Mouse (Mus musculus) erythroblast, adult 5-6 weeks (primary cell): ENCODE data around the gene Rad23a. TPM values are rescaled to one million over a fixed set of nuclear protein-coding genes. Genes with fewer than 3 reads are reported as not detected.

ENCODE experiments used
- ATAC-seq: replicated peaks from 2 replicates; pipeline ENCODE4 v1.8.0; 2016; ENCODE audit warnings: moderate number of reproducible peaks, mild to moderate bottlenecking, moderate TSS enrichment, inconsistent platforms; ENCODE audit not compliant: poor library complexity, low FRiP score, severe bottlenecking
- total RNA-seq, 2 experiments: library from RNA; stranded (forward) in 1 of 2; stranded (reverse) in 1 of 2; fragments of 150-400 nt in 1 of 2; fragments of 200-764, 138-1000 nt in 1 of 2; gene quantifications; 2 replicates each; pipeline versions ENCODE4 v1.2.3 to v1.2.4; 2015 to 2017; ENCODE audit warnings: low replicate concordance in 2 of 2

Rad23a gene
- total RNA-seq, 2 experiments from 2014 or later, result 379 to 572 TPM

DNA sequence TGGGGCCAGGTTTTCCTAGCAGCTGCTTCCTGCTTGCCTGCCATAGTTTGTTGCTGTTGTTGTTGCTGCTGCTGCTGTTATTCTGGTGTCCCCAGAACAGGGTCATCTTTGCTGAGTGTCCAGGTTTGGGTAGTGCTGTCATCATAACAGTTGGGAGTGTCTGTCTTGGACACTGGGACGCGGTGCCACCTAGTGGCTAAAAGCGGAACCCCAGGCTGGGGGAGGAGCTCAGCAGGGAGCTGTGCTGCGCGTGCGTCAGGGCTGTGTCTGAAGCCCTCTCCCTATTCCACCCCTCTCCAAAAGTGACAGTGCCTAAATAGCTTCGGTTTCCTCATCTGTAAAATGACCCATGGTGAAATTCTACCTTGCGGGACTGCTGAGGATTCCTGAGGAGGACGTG is 24.9 kb downstream of the Rad23a start:
- peak; percentile 87 for ATAC-seq

DNA sequence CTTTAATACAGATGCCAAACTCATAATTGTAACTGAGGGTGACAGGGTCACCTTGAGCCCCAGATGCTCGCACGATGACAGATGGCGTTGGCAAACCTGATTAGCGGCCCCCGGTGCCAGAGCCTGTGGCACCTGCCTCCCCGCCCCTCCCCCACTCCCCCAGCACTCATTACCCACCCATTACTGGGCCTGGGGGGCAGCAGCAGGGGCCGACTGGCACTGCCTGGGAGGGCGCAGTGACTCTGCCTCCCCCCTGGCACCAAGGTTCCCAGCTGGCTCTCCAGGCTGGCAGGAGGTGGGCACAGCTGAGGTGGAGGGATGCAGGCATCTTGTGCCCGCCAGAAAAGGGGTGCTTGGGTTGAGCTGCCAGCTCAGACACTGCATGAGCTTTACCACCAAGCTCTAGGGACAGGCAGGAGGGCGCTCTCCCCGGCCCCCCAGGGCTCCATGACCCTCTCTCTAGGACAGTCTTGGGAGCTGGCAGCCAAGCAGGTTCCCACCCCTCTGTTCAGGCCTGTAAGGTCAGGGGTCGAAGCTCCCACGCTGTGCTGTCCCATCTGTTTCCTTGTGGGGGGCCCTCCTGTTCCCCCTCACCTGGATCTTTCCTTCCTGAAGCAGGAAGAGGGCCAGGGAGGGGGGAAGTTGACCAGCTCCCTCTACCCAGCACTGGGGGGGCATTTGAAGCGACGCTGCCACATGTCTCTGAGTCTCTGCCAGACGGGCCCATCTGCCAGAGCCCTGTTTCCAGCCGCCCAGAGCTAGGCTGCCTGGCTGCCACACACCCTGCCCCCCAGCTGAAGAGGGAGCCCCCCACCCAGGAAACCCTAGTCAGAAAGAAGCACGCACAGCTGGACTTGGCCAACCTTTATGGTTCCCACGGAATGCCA is 25.7 kb downstream of the Rad23a start:
- ATAC-seq, result peak; percentile 7

DNA sequence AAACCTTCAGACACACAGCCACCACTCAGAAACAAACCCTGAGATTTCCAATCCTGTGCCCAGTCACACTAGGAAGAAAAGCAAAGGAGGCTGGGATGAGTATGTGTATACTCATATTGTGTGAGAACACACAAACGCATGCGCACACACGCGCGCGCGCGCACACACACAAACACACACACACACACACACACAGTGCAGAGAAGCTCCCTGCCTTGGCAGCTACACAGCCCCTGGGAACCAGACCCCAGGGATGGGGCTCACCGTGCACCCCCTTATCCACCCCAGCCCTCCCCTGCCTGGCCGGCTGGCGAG is 26.3 kb downstream of the Rad23a start:
- no peak for ATAC-seq

DNA sequence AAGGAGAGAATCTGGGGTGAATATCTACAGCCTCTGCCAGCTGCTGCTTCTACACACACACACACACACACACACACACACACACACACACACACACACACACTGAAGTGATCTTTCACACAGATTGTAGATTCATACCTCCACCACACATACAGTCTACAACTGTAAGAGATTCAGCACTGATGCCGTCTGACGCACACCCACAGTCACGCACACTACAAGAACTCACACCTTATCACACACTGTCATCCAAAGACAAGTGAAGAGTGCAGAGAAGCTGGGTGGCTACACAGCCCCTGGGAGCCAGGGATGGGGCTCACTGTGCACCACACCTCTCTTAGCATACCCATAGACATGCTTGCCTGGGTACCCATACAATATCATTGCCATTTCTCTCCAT is 26.6 kb downstream of the Rad23a start:
- no peak for ATAC-seq

DNA sequence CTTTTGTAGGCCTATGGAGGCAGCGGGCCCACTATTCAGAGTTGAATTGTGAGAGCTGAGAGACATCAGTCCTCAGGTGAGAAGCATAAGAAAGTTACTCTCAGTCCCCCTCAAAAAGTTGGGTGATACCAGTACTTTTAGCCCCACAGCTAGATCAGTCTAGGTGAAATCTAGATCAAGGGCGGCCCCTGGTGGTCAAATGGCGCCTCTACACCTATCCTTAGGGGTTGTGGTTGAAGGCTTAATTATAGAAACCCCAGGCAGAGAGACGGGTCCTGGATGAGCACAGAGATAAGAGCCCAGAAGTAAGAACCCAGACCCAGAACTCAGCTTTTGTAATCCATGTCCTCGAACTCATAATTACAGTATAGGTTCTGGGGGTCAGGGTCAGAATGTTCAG is 27.4 kb downstream of the Rad23a start:
- ATAC-seq, result peak; percentile 67

DNA sequence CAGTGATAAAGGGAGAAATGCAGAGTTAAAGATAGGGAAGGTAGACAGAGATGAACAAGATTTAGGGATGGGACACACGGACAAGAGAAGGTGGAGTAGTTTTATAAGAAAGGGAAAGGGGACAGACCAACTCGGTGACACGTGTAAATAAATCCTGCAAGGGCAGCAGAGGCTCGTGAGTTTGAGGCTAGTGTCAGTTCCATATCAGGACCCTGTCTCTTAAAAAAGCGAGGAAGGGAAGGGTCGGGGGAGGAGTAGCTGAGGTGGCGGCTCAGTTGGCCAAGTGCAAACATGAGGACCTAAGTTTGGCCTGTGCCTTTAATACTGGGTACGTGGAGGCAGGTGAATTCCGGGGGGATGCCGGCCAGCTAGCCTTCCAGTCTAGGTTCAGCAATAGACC is 29.2 kb downstream of the Rad23a start:
- ATAC-seq, result no peak

DNA sequence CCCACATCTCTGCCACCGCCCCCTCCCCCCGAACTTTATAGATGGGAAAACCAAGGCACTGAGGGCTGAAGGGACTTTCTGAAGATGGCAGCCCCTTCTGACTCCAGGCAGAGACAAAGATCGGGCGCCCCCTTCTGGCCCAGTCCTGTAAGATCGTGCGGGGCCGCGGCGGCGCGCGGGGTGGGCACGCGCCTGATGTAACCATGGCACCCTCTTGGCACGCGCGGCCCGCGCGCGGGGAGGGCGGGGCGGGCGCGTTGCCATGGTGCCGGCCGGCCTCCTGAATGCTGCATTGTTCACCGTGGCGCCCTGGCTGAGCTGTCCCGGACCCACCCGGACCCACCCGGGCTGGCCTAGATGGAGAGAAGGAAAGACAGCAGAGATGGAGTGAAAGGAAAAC is 29.6 kb downstream of the Rad23a start:
- peak; percentile 62 for ATAC-seq

DNA sequence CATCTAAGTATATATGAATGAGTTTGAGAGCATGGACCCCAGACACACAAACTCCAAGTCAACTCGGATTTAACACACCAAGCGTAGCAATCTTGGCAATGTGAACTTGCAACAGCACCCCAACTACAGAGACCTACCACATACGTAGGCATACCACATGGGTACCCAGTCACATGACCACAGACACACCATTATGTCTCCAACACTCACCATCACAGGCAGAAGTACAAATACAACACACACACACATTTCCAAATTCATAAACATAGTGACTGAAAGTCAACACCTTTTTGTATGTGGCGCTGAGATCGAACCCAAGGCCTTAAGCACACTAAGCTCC is 30.6 kb downstream of the Rad23a start:
- no peak for ATAC-seq

DNA sequence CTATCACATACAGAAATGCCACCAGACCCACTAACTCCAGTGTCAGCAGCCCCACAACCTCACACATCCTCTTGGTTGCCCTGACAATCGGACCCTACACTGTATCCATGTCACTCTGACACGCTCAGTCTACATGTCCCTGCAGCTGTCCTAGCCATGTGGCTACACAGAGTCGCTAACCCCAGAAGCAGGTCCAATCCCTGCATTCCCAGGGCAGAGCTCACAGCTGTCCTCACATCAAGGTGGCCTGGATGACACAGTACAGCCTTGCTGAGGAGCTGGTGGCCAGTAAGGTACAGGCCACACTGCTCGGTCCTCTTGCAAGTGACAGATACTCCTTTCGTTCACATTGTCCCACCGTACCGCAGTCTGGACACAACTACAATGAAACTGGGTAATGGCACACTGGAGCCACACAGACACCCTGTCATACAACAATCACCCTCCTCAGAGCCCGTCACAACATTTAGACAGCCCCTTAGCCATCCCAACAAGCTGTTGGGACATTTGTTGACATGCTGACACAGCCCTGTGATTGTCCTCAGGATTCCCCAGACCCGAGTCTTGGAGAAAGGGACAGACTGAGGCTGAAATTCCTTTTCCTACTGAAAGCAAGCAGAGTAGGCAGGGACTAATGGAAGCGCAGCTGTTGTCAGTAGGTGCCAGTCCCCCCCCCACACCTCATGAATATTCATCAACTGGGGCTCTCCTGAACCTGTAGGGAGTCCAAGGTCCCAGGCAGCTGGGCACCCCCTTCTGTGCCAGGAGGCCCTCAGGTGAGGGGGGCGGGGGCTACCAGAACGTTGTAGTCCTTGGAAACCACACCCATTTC is 31.1 kb downstream of the Rad23a start:
- ATAC-seq, result no peak

DNA sequence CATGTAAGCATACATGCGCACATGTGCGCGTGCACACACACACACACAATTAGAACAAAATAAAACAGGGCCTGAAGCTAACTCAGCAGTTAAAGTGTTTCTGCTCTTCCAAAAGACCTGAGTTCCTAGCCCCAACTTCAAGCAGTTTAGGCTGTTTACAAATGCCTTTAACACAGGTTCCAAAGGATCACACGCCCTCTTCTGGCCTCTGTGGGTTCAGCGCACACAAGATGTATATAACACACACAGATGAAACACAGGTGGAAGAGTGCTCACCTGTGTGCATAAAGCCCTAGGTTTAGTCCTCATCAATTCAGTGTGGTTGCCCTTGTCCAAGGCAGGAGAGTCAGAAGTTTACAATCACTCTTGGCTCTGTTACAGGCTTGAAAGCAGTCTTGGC is 34.4 kb downstream of the Rad23a start:
- ATAC-seq, result no peak

DNA sequence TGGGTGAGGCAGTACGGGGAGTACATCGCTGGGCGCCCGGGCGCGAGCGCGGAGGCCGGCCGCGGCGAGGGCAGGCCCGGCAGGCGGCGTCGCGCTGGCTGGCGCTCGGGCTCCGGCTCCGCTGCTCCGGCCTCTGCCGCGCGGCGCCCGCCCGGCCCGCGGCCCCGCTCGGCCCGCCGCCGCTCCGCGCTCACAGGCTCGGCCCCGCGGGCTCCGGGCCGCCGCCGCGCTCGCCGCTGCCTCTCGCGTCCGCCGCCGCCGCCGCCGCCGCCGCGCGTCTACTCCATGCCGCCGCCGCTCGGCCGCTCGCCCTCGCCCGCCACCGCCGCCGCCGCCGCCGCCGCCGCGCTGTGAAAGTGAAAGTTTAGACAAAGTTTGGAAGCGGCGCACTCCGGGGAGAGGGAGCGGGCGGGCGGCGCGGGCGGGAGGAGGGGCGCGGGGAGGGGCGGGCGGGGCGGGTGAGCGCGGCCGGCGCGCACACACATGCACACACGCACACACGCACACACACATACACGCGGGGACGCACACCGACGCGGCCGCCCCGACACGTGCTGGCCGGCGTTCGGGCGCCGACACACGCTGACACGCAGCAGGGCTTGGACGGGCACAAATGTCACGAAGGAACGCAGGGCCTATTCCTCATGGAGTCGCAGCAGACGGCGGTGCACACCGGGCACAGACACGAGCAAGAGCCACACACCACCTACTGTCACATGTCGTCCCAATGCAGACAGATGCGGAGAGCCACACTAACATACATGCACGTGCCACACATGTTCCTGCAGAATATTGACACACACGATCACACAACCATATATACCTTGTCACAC is 40.2 kb downstream of the Rad23a start, which contains the start of gene Nfix:
Nfix (minus strand) TSS at position 346 of the 833 bp plus-strand sequence.
- ATAC-seq, result peak; percentile 21

DNA sequence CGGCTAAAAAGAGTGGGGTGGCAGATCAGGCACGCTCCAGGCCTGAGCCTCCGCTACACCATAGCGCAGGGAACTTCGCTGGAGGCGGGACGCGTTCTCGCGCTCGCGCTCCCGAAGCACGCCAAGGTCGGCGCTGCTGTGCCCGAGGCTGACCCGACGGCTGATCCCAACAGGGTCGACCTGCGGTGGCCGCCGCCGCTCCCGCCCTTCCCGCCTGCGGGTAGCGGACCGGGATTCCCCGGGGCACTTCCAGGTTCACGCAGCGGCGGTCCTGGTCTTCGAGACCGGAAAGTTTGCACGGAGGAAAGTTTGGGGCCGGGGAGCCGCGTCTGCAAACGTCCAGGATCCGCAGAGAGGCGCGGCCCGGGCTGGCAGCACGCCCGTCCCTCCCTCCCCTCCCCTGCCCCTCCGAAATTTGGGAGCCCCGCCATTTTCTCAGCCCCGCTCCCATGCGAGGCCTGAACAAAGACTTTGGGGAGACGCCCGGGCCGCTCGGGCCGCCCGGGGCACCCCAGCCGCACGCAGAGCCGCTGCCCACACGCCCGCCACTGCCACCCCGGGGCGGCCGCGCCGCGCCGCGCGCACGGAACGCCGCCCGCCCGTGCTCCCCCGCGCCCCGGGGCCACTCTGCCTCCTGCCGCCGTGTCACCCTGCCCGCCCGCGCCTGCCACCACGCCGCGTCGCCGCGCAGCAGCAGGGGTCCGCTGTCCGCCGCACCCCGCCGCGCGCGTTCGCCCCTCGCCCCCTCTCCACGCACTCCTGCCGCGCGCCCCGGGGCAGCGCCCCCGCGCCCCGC is 41.1 kb downstream of the Rad23a start:
- peak; percentile 68 for ATAC-seq

DNA sequence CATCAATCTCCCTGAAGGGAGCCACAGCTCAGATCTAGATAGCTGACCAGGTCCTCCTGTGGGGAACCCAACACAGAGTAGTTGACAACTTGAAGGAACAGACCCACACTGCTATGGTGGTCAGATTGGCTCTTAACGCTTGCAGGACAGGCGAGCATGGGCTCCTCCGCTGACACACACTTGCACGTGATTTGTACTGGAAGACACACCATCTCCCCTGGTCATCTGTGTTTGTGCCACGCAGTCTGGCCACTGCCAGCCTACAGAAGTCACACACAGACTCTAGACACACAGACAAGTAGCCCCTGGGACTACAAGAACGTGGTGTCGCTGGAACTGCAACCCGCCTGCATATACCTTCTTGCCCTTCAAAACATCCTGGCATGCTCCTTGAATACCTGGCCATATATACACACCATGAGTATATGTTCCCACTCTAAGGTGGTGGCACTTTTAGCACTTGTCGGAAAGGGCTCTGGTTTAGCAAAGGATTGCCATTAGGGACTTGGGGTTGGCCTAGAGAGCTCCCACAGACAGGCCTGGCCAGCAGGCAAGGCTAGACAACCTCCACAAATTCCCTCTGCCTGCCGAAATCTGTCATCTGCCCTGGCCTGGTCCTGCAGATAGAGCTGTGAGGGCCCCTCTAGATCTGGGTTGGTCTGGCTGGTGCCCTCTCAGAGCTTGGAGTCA is 41.9 kb downstream of the Rad23a start:
- ATAC-seq, result no peak

DNA sequence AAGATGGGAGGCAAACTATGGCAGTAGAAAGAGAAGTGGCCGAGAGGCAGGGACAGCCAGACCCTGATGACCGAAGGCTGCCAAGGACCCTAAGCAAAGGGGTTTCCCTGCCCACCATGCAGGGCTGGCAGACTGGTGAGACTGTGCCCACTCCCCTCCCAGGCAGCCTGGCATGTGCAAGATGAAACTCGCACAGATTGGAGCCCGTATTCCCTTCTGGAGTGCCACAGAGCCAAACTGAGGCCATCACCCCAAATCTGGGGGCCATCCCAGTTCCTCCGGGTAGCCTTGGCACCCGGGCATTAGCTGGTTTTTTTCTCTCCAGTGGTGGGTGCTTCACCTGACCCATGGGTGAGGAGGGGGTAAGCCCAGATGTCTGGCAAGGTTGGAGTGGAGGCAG is 42.5 kb downstream of the Rad23a start:
- no peak for ATAC-seq

DNA sequence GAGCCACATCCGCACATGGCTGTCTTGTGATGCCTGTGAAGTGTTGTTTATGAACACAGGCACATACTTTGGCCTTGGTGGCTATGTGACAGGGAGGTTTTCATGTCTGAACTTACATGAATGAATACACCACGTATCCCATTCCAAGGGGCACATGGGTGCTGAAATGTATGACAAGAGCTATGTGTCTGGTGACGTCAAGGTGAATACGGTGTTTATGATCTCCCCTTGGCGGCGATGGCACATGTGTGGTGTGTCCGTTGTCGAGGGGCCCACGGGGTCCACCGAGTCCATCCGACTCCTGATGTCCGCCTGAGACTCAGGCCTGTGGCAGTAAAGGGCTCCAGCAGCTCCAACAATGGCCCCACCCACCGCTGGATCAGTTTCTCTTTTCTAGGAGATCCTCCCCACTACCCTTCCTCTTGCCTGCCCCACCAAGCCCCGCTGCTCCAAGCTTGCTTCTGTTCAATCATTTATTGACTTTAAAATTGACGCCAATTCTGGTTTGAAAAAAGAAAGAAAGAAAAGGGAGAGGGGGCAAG is 43.1 kb downstream of the Rad23a start:
- ATAC-seq, result no peak

DNA sequence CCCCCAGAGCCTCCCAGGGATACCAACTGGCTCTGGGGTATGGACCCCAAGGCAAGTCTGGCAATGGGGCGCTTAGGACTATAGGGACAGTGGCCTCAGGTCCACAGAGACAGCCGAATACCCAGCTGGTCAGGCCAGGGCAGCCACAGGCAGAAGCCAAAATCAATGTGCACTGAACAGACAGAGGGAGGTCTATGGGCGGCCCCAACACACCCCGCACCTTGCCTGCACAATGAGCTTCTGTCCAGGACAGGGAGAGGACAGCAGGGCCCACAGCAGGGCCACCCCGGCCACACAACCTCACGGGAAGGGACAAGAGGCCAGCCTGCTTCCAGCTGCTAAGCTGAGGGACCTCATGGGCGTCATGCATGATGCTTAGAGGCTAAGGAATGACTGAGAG is 46.0 kb downstream of the Rad23a start:
- no peak for ATAC-seq

DNA sequence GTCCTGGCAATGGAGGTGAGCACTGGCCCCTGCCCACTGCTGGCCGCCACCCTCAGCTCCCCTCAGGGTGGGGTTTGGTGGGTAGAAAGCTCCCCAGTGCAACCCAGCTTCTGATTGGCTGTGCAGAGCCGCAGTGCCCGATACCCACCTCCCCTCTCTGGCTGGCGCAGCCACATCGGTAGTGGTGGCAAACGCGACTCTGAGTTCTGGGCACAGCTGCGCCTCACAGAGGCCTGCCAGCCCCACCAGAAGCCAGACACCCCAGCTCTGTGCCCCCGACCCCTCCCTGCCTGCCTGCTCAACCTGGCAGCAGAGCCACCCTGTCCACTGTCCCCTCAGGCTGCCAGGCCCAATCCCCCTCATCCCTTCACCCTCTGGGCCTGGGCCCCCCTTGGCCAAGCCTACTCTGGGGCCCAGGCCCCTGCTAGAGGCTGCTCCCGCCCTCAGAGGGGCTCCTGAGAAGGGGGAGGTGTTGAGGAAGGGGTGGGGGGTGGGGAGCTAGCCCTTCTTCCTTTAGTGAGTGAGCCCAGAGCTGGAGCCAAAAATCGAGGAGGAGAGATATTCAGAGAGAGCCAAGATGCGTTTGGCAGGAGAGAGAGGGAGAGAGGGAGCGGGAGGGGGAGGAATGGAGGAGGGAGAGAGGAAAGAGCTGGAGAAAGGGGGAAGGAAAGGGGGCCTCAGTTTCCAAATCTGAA is 46.5 kb downstream of the Rad23a start:
- ATAC-seq, result no peak

DNA sequence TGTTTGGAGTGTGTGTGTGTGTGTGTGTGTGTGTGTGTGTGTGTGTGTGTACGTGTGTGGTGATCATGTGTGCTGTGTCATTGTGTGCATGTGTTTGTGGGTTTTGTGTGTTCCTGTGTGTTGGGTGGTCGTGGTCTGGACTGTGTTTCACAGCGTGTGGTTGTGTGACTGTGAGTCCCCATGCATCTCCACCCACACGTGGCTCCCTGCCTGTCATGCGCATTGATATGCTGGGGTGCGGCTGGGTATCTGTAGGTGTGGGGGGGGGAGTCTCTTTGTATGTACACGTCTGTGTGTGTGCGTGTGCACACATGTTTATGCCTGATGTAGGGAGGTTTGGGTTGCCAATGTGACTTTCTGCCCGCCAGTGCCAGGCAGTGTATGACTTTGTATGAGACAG is 47.3 kb downstream of the Rad23a start:
- no peak for ATAC-seq
